Comparison of ENCODE assay signal across 9 mouse cellular contexts in genomic region chr10:69872182-69872741, GRCm38 (mm10).
DNase-seq lines count a peak whose midpoint lies in the region; ATAC-seq lines count a peak whose summit lies in the region.
"Had no signal": no experiment of that assay in that cellular context is flagged by ENCODE, and none has a peak within 500 bp of the region (broad histone marks: within the 10 kb centered on the region; RNA-seq: fewer than 3 reads in every experiment).

No protein-coding gene starts in this region.

- WGBS in large intestine, adult 2 months = 7% methylated on average over 10 of the region's 10 CpGs
- WGBS in midbrain, embryonic 13.5 days = 68% methylated on average over 10 of the region's 10 CpGs

- peak; percentile 30 for DNase-seq in urinary bladder, adult 2 months (ENCODE audit: low spot score)
- no peak for DNase-seq in urinary bladder, postnatal 10 days (ENCODE audit: low spot score)
- peak; percentile 29 for DNase-seq in gastrocnemius, postnatal 10 days
- peak; percentile 91 for DNase-seq in large intestine, adult 2 months (ENCODE audit: low read depth, low spot score)
- DNase-seq in left cerebral cortex, adult 9 months (ENCODE audit: low spot score in 2 of 2) = no peak
- DNase-seq in layer of hippocampus, postnatal 25 days (ENCODE audit: extremely low spot score in 1 of 2, low spot score in 1 of 2) = no peak
- DNase-seq: liver had no signal

- H3K27ac ChIP-seq in midbrain, embryonic 13.5 days = no peak overlapping the region

- no peak overlapping the region for H3K4me3 ChIP-seq in midbrain, embryonic 13.5 days (replicated peaks)

- no peaks in the 10 kb centered on the region for H3K27me3 ChIP-seq in midbrain, embryonic 13.5 days

- ATAC-seq in monocyte, adult 5-6 weeks (replicated peaks; ENCODE audit: insufficient number of reproducible peaks, low FRiP score, low TSS enrichment, poor library complexity, severe bottlenecking) = no peak
- no peak for ATAC-seq in midbrain, embryonic 13.5 days

- H3K4me1 ChIP-seq in midbrain, embryonic 13.5 days (replicated peaks) = no peaks in the 10 kb centered on the region; the same call in 1 of the 2 replicates

- H3K9ac ChIP-seq in midbrain, embryonic 13.5 days (replicated peaks) = no peak overlapping the region

- peaks cover 49% of the 10 kb centered on the region for H3K36me3 ChIP-seq in midbrain, embryonic 13.5 days

- H3K9me3 ChIP-seq in midbrain, embryonic 13.5 days = no peaks in the 10 kb centered on the region

- no peak overlapping the region for H3K4me2 ChIP-seq in midbrain, embryonic 13.5 days (replicated peaks)

Comparison
In these comparisons a context has a peak if more than half of its experiments do, and no peak if none do; other contexts are left out.
1. DNase-seq: peak in urinary bladder, adult 2 months (single experiment), gastrocnemius, postnatal 10 days (single experiment) and large intestine, adult 2 months (single experiment); none in urinary bladder, postnatal 10 days (single experiment), left cerebral cortex, adult 9 months (0 of 2) and layer of hippocampus, postnatal 25 days (0 of 2).